Mouse (Mus musculus) spleen, postnatal 14 days (tissue): ENCODE data around the gene Sct.
"Not testable (repeated sequence)": the region's sequence is repeated elsewhere in the genome, so short reads cannot be mapped to it uniquely, and the experiment has no call there.

ENCODE experiments used
- DNase-seq, 2 experiments: peaks; one replicate each; pipeline ENCODE4 v3.0.0; 2021 to 2022; ENCODE audit warnings: low spot score in 2 of 2

Gene Sct

DNA sequence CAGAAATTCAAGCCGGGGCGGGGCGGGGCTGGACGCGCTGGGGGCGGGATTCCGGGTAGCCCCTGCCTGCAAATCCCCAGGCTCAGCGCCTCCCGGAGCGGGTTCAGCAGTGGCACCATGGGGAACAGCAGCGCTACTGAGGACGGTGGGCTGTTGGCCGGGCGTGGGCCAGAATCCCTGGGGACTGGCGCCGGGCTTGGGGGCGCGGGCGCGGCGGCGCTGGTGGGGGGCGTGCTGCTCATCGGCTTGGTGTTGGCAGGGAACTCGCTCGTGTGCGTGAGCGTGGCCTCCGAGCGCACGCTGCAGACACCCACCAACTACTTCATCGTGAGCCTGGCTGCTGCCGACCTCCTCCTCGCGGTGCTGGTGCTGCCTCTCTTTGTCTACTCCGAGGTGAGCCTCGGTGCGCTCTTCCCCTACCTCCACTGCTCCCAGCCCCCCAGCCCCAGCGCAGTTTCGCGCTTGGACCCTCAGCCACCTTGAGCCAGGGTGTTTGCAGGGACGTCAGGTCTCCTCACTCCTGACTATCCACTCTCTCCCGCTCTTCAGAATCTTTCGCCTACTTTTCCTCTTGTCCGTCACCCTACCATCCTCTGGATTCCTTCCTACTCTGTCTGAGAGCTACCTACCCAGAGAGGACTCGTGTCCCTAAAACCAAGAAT is 13.1 kb upstream of the Sct start, which contains the start of gene Drd4:
Gene Drd4 (plus strand): TSS at position 86 of the 662 bp plus-strand sequence.
- no peak for DNase-seq

DNA sequence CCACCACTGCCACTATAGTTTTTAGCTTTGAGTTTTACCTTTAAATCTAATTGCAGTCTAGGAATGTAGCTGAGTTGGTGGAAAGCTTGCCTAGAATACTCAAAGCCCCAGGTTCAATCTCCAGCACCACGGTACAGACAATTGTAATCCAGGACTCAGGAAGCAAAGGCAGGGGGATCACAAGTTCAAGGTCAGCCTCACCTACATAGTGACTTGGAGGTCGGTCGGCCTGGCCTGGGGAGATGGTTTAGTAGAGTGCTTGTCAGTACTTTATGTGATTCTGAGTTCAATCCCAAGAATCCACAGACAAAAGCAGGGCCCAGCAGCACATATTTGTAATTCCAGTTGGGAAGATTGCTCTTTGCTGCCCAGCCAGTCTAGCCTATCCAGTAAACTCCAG is 9.1 kb upstream of the Sct start:
- DNase-seq = no peak

DNA sequence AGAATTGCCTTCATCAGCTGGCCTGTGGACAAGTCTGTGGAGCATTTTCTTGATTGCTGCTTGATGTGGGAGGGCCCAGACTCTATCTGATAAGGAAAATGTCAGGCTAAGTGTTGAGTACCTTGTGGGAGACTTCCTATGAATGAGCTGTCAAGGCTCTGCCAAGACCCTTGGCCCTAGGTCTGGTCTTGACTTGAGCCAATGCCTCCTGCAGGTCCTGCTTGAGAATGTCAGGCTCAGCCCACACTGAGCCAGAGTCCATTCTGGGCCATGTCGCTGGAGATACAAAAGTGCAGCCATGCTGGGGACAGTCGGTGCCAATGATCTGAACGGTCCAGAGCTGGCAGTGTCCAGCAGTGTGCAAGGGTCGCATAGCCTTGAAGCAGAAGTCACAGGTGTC is 3.8 kb upstream of the Sct start:
- no peak for DNase-seq

DNA sequence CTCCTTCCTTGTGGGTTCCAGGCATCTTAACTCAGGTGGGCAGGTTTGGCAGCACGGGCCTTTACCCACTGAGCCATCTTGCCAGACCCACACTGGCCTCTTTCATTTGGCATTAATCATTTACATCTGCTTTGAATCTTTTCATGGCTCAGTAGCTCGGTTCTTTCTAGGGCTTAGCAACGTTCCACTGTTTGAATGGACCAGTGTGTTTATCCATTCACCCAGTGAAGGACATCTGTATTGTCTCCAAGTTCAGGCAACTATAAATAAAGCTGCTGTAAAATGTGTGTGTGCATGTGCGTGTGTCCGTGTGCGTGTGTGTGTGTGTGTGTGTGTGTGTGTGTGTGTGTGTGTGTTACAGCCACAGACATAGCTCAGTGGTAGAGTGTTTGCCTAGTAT is 2.5 kb upstream of the Sct start:
- no peak for DNase-seq

DNA sequence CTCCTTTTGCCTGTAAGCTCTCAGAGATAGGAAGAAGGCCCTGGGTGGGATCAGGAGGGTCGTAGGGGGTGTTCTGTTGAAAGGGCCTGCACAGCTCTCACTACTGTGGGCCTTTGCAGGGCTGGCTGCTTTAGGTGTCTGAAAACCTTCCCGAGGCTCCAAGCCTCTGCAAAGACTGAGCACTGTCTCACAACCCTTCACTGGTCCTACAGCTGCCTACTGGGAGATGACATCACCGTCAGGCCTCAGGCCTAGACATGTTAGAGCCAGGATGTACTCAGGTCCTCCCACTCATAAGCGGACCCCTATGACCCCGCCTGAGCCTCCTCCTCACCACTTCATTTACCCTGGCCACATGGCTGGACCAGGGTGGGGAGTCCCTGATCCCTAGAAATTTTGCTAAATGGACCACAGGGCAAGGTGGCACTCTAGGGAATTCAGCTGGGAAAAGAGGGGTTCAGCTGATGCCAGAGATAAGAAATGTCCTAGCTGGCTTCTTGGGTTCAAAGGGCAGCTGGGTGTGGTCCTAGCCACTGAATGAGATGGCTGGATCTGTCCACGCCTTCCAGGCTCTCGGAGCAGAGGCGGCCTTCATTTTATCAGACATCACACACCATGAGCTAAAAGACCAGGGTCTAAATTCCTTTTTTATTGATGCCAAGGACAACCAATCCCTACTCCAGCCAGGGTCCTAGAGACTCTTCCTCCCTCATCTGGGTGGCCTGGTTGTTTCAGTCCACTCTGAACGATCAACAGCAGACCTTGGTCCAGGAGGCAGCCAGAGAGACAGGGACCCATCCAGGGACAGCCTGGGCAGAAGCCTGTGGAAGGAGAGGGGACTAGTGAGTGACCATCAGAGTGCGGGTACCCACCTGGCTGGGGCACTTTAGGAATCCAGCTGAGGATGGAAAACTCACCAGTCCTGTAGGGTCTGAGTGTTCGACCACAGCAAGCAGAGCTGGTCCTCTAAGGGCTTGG is 943 bp downstream of the Sct start:
- DNase-seq = no peak

DNA sequence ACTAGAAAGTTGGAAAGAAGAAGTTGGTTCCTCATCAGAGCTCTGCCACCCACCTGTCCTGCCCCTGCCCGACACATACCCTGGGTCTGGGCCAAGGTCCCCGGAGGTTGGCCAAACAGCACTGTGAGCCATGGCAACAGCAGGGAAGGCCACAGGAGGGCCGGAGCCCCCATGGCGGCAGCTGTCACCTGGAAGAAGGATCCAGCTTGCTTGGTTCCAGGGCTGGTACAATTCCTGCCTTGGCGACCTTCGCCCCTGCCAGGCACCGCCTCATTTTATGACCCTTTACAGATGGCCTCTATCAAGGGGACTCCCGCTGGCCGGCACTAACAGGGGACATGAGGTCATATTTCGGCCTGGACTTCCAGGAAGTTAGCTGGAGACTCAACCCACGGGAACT is 2.4 kb downstream of the Sct start, which contains the start of gene Cdhr5:
Gene Cdhr5 (minus strand): TSS at position 241 of the 400 bp plus-strand sequence.
- no peak for DNase-seq

DNA sequence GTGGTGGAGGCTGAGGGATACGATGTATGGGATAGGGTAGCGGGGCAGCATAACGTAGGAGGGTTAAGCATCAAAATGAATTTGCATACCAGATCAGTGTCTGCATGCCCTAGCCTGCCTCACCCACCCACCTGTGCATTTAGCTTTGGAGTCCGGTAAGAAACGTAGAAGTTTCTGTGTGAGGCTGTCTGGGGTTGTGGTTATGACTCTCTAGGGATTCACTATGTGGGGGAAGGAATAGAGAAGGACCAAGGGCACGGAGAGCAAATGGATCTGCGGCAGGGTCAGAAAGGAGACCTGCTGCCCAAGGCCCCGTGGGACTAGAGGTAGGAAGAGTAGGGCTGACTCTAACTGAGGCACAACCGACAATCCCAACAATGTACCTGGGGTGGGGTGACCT is 3.6 kb downstream of the Sct start:
- DNase-seq = no peak

DNA sequence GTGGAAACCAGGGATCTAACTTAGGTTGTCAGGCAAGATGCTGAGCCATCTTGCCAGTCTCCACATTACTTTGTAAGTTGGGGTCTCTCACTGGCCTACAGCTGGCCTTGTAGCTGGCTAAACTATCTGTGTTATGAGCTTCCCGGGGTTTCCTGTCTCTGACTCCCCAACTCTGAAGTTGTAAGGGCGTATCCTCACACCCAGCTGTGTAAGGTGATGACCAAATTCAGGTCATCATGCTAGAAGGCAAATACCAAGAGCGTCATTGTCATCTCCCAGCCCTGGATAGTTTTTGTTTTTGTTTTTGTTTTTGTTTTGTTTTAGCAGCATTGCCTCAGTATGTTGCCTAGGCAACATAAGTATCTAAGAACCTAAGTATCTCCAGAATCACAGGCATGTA is 8.3 kb downstream of the Sct start:
- no peak for DNase-seq

DNA sequence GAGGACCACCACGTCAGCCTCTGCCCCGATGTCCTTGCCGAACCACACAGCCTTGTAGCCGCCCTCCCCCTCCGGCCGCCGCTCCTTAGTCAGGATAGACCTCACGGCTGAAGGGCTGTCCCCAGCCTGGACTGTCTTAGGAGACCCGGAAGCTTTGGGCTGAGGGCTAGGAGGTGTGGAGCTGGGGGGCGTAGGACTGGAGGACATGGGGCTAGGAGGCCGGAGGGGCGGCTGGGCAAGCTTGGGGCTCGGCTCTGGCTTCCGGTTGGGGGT is 9.7 kb downstream of the Sct start:
- no peak for DNase-seq

DNA sequence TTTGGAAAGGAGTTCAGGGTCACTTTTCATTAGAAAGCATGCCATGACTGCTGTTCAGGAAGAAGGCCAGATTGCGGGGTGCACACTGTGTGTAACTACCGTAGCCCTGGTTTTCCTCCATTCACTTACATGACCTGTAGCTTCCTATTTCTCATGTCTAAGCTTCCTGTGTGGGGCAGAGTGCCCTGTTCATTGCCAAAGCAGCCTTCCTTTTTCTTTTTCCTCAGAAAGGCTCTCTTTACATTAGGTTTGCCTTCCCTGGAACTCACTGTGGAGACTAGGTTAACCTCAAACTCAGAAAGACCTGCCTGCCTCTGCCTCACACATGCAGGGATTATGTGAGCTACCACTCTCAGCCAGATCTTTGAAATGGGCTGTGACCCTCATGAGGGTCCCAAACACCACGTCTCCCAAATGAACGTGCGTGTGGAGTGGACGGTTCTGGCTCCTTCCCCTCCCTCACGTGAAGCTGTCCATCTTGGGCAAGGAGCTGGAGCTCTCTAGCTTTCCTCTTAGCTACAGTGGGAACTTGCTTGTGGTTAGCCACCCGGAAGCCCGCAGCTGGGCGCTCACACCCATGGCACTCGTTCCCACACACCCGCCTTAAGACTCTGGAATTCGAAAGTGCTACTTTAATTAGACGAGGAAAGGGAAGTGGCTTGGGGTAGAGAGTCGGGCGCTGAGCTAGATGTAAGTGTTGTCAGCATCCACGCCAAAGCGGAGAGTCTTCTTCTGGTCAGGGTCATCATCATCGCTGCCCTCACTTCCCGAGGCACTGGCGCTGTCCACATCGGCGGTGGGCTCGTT is 10.3 kb downstream of the Sct start:
- DNase-seq = no peak

DNA sequence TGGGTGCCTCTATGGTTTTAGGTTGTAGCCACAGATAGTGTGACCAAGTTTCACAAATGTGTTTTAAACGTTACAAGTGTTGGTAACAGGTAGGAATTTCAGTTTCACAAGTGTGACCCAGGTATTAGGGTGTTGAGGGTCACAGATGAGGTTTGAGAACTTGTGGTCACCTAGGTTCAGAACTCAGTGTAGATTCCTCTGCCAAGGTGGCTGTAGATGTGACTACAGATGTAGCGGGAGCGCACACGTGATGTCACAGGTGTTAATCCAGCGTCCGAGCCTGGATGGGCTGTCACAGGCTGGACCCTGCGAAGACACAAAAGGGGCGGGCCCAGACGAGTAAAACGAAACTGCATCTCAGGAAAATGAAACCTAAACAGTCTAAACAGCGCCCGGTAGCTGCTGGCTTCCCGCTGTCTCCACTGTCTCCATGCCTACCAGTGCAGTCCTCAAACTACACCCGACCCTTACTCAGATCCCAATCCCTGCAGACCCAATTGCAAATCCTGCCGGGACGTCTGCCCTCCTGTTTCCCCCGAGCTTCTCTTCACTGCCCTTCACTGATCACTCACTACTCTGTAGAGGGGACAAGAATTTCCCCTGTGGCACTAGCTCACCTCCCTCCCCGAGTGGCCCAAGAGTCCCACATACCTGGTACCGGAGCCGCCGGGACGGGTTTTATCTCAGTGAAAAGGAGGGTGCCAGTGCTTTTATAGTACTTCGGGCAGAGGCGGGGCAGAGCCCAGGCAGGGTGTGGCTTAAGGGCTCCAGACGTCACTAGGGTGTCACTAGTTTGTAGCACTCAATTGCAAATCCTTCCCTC is 13.0 kb downstream of the Sct start, which contains the start of gene Irf7:
Gene Irf7 (minus strand): TSS at position 743 of the 823 bp plus-strand sequence.
- DNase-seq = peak; percentile 55 to 66

DNA sequence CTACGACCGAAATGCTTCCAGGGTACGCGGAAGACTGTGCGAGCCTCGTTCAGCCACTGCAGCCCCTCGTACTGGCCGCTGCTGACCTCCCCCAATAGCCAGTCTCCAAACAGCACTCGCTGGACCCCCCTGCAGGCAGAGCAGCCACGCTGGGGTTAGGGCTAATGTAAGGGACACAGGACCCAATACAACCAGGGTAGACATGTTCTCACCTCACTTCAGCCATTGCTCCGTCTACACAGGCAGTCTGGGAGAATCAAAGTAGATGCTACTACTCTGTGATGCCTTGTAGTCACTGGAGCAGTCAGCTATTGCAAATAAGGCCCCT is 13.6 kb downstream of the Sct start:
- no peak for DNase-seq

DNA sequence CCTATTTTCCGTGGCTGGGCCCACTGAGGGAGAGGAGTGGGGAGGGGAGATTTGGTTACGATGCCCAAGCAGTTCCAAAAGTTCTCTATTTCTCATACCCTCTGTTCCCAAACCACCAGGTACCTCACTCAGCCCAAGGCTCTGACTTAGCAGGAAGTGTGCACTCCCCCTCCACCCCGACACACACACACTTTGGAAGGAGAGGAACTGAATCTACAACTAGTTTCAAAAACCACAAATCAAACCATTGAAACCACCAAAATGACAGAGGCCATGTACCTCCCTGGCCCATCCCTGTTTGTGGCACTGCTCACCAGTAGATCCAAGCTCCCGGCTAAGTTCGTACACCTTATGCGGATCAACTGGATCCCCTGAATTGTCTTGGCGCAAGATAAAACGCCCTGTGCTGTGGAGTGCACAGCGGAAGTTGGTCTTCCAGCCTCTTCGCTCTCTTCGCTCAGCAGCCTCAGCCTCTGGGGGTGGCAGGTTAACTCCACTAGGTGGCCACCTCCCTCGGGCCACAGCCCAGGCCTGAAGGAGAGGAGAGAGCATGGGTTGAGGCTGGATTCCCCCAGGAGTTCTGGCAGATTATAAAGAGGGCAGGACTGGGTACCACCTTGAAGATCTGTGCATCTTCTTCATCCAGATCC is 14.0 kb downstream of the Sct start:
- peak; percentile 39 to 47 for DNase-seq

DNA sequence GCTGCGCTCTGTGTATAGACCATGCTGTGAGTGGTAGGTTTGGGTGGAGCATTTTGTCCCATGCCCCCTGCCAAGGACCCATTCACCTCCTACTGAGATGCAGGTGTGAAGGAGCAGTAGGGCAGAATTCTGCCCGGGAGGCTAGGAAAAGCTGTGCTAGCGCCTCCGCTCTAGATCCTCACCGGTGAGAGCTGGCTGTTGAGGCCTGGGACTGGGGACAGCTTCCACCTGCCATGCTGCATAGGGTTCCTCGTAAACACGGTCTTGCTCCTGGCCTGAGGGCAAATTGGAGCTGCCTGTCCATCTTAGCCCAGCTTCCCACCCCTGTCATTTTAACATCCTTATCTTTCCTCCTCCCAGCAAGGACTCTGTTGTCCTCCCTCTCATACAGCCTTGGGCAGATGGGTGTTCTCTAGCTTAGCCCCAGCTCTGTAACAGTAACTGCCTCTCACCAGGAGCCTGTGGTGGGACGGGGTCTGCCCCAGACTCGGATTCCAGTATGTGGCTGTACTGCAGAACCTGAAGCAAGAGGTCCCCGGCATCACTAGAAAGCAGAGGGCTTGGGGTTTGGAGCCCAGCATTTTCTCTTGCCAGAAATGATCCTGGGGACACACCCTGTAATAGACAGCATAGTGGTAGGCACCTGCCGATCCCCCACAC is 14.8 kb downstream of the Sct start:
- no peak for DNase-seq

DNA sequence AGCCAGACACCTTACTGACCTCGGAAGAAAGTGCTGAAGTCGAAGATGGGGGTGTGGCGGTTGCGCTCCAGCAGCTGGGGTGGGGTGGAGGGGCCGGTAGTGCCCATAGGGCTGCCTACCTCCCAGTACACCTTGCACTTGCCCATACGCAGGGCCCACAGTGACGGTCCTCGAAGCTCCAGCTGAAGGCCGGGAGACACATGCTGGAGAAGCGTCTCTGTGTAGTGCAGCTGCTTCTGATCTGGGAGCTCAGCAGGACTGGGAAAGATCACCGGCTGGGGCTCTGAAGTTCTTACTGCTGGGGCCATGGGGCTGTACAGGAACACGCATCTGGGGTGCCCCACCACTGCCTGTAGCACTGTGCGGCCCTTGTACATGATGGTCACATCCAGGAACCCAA is 15.3 kb downstream of the Sct start:
- no peak for DNase-seq

DNA sequence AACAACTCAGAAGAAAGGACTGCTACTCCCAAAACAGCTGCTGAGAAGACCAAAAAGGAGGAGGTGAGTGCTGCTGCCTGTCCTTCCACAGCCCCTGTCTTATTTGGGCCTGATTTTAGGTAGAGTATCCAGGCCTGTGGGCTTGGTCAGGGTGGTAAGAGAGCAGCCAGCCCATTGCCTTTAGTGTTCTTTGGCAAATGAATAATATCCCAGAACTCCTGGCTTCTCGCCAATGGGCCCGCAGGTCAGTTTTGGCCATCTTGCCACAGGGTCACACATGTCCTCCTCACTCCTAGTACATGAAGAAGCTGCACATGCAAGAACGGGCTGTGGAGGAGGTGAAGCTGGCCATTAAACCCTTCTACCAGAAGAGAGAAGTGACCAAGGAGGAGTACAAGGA is 17.5 kb downstream of the Sct start:
- no peak for DNase-seq

DNA sequence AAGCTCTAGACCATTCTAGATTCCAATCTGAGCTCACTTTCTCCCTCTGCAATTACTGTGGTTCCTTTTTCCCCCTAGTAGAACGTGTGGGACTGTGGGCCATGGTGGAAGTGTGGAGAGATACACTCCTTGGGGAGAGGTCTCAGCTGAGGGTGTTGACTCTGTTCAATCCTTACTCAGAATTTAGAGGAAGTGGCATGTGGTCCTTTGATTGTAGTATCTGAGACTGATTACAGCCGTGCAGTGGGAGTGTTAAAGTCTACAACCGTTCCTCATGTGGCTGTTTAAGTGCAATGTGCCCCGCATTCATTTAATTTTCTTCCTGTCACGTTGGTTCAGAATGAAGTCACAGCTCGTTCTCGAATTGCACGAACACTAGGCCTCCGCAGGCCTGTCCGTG is 22.8 kb downstream of the Sct start:
- no peak for DNase-seq

DNA sequence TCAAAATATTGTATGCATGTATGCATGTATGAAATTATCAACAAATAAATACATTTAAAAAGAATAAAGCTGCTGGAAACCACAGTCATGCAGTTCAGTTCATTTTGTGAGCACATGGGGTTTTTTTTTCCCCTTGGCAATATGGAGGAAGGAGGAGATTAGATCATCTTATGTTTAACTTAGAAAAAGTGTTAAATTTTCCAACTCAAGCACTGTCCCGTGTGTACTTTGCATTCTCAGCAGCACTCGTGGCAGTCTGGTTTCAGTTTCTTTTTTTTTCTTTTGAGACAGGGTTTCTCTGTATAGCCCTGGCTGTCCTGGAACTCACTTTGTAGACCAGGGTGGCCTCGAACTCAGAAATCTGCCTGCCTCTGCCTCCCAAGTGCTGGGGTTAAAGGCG is 28.4 kb downstream of the Sct start:
- DNase-seq = not testable (repeated sequence)

DNA sequence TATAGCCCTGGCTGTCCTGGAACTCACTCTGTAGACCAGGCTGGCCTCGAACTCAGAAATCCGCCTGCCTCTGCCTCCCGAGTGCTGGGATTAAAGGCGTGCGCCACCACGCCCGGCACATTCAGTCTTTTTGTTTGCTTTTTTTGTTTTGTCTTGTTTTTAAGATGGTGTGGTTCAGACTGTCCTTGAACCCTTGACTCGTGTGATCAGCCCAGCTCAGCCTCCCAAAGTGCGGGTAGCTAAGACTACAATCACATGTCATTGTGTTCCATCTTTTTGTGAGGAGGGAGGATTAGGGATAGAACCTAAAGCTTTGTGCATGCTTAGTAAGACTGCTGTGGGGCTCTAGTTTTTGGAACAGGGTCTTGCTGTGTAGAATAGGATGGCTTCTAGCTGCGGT is 47.4 kb downstream of the Sct start:
- no peak for DNase-seq

DNA sequence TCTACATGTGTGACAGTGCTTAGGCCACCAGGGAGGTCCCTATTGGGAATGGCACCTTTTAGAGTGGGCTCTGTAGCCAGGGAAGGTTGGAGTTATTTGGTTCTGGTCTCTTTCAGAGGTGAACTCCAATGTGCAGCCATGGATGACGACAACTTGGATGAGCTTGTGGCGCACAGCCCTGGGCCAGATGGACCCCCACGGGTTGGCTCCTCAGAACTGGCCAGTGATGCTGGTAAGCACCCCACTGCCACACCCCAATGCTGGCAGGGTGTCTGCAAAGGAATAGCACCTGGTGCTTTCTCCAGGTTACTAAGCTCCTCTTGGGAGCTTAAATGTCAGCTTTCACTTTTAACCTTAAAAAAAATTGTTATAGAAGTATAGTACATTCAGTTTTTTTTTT is 47.8 kb downstream of the Sct start:
- DNase-seq = no peak

DNA sequence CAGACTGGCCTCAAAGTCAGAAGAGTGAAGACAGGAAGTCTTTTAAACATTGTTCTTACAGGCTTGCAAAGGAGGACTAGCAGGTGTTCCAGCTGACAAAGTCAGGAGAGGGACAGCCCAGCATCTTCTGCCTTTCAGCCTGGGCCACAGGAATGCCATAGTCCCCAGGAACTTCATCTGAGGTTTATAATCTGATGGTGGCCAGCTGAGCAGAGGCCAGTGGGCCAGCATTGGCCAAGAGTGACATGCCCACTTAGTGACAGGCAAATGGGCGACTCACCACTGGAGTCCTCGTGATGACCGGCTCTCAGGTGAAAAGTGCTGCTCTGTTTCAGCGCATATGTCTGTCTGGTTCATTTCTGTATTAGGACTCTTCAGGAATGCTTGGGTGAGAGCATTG is 48.4 kb downstream of the Sct start:
- no peak for DNase-seq
